Mouse (Mus musculus) embryonic fibroblast, embryonic 13.5 days (primary cell): ENCODE data around the gene Fzr1. TPM values are rescaled to one million over a fixed set of nuclear protein-coding genes. Genes with fewer than 3 reads are reported as not detected.

Experiments used
- H3K27ac ChIP-seq: 2 replicates; pipeline ENCODE4 v1.5.1; 2012; ENCODE audit warnings: low read length, control low read depth, inconsistent platforms; ENCODE audit not compliant: insufficient read depth
- H3K4me1 ChIP-seq: 2 replicates; pipeline ENCODE4 v1.6.1; 2011; ENCODE audit warnings: low read length; ENCODE audit not compliant: control insufficient read depth, insufficient read depth
- H3K4me3 ChIP-seq: 2 replicates; pipeline ENCODE4 v1.5.1; 2011; ENCODE audit warnings: mild to moderate bottlenecking, control low read depth, low read length; ENCODE audit not compliant: insufficient read depth
- CTCF ChIP-seq: IDR thresholded peaks from 2 replicates; pipeline ENCODE4 v1.5.1; 2011; ENCODE audit warnings: mild to moderate bottlenecking, control low read depth, low read length, moderate library complexity, borderline replicate concordance; ENCODE audit not compliant: insufficient read depth
- POLR2A ChIP-seq: IDR thresholded peaks from 2 replicates; pipeline ENCODE4 v1.6.1; 2011; ENCODE audit warnings: low read depth, mild to moderate bottlenecking, control low read depth, low read length, moderate library complexity
- polyA plus RNA-seq: library from polyadenylated mRNA; stranded (reverse); fragments of >200 nt; gene quantifications from 2 replicates; pipeline ENCODE4 v1.2.4, GENCODE M21; 2011; ENCODE audit warnings: low read depth; ENCODE audit not compliant: missing spikeins, insufficient read length

Gene Fzr1
- polyA plus RNA-seq, result 26.4 and 26.7 TPM in 2 replicates

- Histone ChIP-seq H3K4me3 (peak within 1 kb of the TSS; percentile 96), H3K27ac (no peak within 1 kb of the TSS), H3K4me1 (0 out of 2 replicates have a peak, but pooled peaks cover 4% of the 10 kb centered on the region)
- TF ChIP-seq CTCF (no peak), POLR2A (peak; percentile 65)
Observed at GRCm38 (mm10) chr10:81377793-81378552, at the start of gene Fzr1. TSS of gene Fzr1 (minus strand) at chr10:81378516.

- Histone ChIP-seq H3K4me1 (peaks cover 2% of the 10 kb centered on the region; the same call in 1 of the 2 replicates), H3K4me3 (no peak overlapping the region), H3K27ac (no peak overlapping the region)
- TF ChIP-seq CTCF, result no peak
- no peak for TF ChIP-seq POLR2A
Observed at GRCm38 (mm10) chr10:81427804-81428506, 49.6 kb upstream of the Fzr1 start.

DNA sequence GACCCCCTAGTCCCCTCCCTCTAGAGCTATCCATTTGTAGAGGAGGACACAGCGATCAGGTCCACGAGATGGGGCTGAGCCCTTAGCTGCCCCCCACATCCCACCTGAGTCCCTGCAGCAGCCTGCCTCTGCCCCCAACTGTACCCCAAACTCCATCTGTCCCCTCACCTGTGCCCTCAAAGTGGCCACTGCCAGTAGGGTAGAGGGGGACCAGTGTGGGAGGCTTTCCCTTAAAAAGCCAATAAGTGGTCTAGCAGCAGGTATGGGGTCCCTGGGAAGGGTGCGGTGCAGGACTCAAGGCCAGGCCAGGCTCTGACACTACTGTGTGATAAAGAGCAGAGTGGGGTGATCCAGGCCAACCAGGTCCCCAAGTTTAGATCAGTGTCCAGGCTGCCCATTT lies 49.0 kb upstream of the Fzr1 start:
- TF ChIP-seq CTCF, result no peak
- no peak for TF ChIP-seq POLR2A
- H3K27ac ChIP-seq, result no peak overlapping the region
- peak overlapping the region; percentile 73; the same call in 1 of the 2 replicates for H3K4me3 ChIP-seq
- peaks cover 2% of the 10 kb centered on the region; the same call in 1 of the 2 replicates for H3K4me1 ChIP-seq

- TF ChIP-seq CTCF, result no peak
- TF ChIP-seq POLR2A, result peak; percentile 67
- peaks cover 2% of the 10 kb centered on the region; the same call in 1 of the 2 replicates for H3K4me1 ChIP-seq
Observed at GRCm38 (mm10) chr10:81426897-81427296, 48.6 kb upstream of the Fzr1 start.

GRCm38 (mm10) chr10:81426081-81426671 lies 47.9 kb upstream of the Fzr1 start:
- Histone ChIP-seq H3K4me1 (peaks cover 2% of the 10 kb centered on the region; the same call in 1 of the 2 replicates), H3K4me3 (peak overlapping the region; percentile 73), H3K27ac (peak overlapping the region; percentile 90)
- TF ChIP-seq CTCF (no peak), POLR2A (no peak)

More at GRCm38 (mm10) chr10:81426897-81427296, 48.6 kb upstream of the Fzr1 start:
- H3K27ac ChIP-seq, result peak overlapping the region; percentile 90
- peak overlapping the region; percentile 73 for H3K4me3 ChIP-seq

DNA sequence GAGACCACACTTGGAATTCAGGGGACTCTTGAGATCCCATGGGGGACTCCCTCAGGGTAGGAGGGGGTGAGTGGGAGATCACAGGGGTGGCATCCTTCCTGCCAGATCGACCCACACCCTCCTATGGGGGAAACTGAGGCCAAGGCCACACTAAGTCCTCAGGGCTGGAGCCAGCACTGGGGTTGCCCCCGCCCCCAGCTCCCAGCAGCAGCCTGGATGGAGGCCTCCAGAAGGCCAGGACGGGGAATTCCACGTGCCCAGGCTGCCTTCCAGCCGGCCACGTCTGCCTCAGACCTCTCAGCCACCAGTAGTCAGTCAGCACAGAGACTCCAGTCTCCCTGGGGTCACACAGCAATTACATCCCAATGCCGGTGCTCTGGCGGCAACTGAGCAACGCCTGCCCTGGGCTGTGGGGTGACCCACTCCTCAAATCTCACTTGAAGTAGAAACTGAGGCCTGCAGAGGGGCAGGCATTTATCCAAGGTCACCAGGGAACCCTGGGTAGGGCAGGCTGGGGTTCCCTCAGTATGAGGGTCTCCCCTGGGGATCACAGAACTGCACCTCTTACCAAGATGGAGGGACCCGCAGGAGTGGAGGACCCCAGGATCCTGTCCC lies 47.0 kb upstream of the Fzr1 start:
- H3K27ac ChIP-seq, result peak overlapping the region; percentile 90
- peak; percentile 53; the same call in 1 of the 2 replicates for TF ChIP-seq POLR2A
- no peak for TF ChIP-seq CTCF
- peaks cover 2% of the 10 kb centered on the region; the same call in 1 of the 2 replicates for H3K4me1 ChIP-seq
- peak overlapping the region; percentile 73 for H3K4me3 ChIP-seq

GRCm38 (mm10) chr10:81424246-81425051 lies 46.1 kb upstream of the Fzr1 start:
- peak overlapping the region; percentile 90 for H3K27ac ChIP-seq

GRCm38 (mm10) chr10:81423476-81424245 lies 45.3 kb upstream of the Fzr1 start:
- Histone ChIP-seq H3K27ac (no peak overlapping the region), H3K4me1 (peaks cover 5% of the 10 kb centered on the region; the same call in 1 of the 2 replicates), H3K4me3 (peak overlapping the region; percentile 14)
- no peak for TF ChIP-seq CTCF
- TF ChIP-seq POLR2A, result no peak

More at GRCm38 (mm10) chr10:81424246-81425051, 46.1 kb upstream of the Fzr1 start:
- Histone ChIP-seq H3K4me1 (peaks cover 2% of the 10 kb centered on the region; the same call in 1 of the 2 replicates), H3K4me3 (peak overlapping the region; percentile 73)
- TF ChIP-seq POLR2A (peak; percentile 23), CTCF (no peak)
